Mouse (Mus musculus) heart, embryonic 15.5 days (tissue): ENCODE measurements at regions not wholly inside any gene's neighbourhood (a gene's known extent, or its start where the extent isn't known, plus 50 kb on each side); places are given as distances from the start of the nearest gene placed in this dataset.
A peak's percentile ranks its signal among the peaks of the same experiment; 100 is the strongest.

ENCODE experiments used
- ATAC-seq: fragments of 200-750 bp; cut with Nextera tagmentation; replicated peaks from 2 replicates; pipeline ENCODE4 v1.8.0; 2017; ENCODE audit warnings: low read depth, moderate TSS enrichment; ENCODE audit not compliant: insufficient number of reproducible peaks, insufficient read depth, low FRiP score
- H3K27ac ChIP-seq: fragments of 300-500 bp; sonication (generic); 2 replicates; pipeline ENCODE4 v1.5.1; 2015; ENCODE audit warnings: mild to moderate bottlenecking, inconsistent platforms
- H3K27me3 ChIP-seq: fragments of 300-500 bp; sonication (generic); 2 replicates; pipeline ENCODE4 v1.6.1; 2015; ENCODE audit warnings: inconsistent platforms
- H3K36me3 ChIP-seq: fragments of 300-500 bp; sonication (generic); 2 replicates; pipeline ENCODE4 v1.6.1; 2015; ENCODE audit warnings: mild to moderate bottlenecking, inconsistent platforms
- H3K4me1 ChIP-seq: fragments of 300-500 bp; sonication (generic); replicated peaks from 2 replicates; pipeline ENCODE4 v1.6.1; 2015; ENCODE audit warnings: inconsistent platforms
- H3K4me2 ChIP-seq: fragments of 300-500 bp; sonication (generic); 2 replicates; pipeline ENCODE4 v1.6.1; 2015; ENCODE audit warnings: inconsistent platforms, mild to moderate bottlenecking, moderate library complexity
- H3K4me3 ChIP-seq: fragments of 300-500 bp; sonication (generic); 2 replicates; pipeline ENCODE4 v1.5.1; 2015; ENCODE audit warnings: mild to moderate bottlenecking, inconsistent platforms
- H3K9ac ChIP-seq: fragments of 300-500 bp; sonication (generic); 2 replicates; pipeline ENCODE4 v1.6.1; 2015; ENCODE audit warnings: mild to moderate bottlenecking, inconsistent platforms
- H3K9me3 ChIP-seq: fragments of 300-500 bp; sonication (generic); replicated peaks from 2 replicates; pipeline ENCODE4 v1.6.1; 2016; ENCODE audit warnings: inconsistent platforms
- WGBS: fragments of 180-500 bp; shearing (Covaris S2); methylation state at CpG from one replicate; pipeline ENCODE4 v1.1.7; 2015; ENCODE audit warnings: mixed read lengths; 5-methylcytosine and 5-hydroxymethylcytosine counted together

DNA sequence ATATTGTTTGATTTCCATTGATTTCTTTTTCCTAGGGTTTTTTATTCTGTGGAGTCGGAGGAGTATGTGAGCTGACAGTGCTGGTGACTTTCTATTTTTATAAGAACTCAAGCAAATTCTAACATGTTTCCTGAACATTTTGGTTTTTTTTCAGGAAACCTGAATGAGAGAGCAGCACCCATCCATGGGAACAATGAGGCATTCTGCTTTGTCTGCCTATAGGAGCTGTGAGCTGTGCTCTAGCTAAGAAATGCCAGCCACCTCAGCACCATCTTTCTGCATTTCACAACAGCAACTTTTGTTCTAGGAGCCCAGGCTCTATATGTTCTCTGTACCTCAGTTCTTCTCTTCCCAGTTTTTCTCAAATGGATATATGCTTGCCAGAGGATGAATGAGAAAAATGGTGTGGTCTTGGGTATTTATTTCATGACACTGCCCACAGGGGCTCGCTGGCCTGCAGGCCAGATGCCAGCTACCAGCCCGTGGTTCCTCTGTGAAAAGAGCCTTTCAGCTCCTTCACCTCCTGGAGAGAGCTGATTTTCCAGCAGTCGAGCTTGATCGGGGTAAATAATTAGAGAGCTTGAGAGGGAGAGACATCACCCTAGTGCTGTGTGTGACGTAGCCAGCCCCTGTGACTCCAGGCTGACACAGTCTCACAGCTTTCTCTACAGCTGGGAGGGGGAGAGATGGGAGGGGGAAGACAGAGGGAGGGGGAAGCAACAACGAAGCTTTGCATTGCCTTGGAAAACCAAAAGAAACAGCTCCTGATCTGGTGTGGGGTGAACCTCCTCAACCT is 154.1 kb upstream of the Topaz1 start:
- WGBS, result 21% methylated on average over 7 of the region's 7 CpGs

GRCm38 (mm10) chr9:122595120-122595943 is 151.8 kb upstream of the Topaz1 start:
- Histone ChIP-seq H3K9me3 (no peaks in the 10 kb centered on the region), H3K4me2 (0 out of 2 replicates have a peak overlapping the region, but pooled peaks have one; percentile 27), H3K4me3 (no peak overlapping the region), H3K27ac (no peak overlapping the region), H3K36me3 (no peaks in the 10 kb centered on the region), H3K9ac (no peak overlapping the region), H3K27me3 (peaks cover 59% of the 10 kb centered on the region), H3K4me1 (no peaks in the 10 kb centered on the region)
- 6% methylated on average over 31 of the region's 31 CpGs for WGBS
- ATAC-seq, result no peak

More for the DNA sequence above, 154.1 kb upstream of the Topaz1 start:
- no peak overlapping the region for H3K4me3 ChIP-seq
- no peak for ATAC-seq
- H3K27me3 ChIP-seq, result peaks cover 50% of the 10 kb centered on the region
- no peaks in the 10 kb centered on the region for H3K4me1 ChIP-seq
- H3K36me3 ChIP-seq, result no peaks in the 10 kb centered on the region
- no peak overlapping the region for H3K27ac ChIP-seq
- H3K9ac ChIP-seq, result no peak overlapping the region
- no peaks in the 10 kb centered on the region for H3K9me3 ChIP-seq
- no peak overlapping the region for H3K4me2 ChIP-seq

DNA sequence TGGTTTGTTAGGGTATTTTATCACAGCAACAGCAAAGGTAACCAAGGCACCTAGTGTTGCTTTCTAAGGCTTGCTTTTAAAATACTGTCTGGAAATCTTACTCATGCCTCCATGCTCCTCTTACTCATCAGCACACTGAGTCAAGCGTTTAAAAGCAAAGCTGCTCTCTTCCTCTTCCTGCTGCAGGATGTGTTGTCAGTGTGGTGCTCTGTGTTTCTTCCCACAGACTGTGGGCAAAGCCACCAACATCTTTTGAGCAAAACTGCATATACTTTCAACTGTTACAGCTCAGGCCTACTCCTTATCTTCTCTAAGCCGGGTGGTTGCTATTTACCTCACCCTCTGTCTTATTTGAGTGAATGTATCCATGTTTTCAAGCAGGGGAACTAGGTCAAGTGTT is 144.0 kb upstream of the Topaz1 start:
- no peak overlapping the region for H3K27ac ChIP-seq
- H3K27me3 ChIP-seq, result peaks cover 18% of the 10 kb centered on the region
- H3K4me2 ChIP-seq, result no peak overlapping the region
- H3K9ac ChIP-seq, result no peak overlapping the region
- no peaks in the 10 kb centered on the region for H3K9me3 ChIP-seq
- ATAC-seq, result no peak
- H3K36me3 ChIP-seq, result no peaks in the 10 kb centered on the region
- no peaks in the 10 kb centered on the region for H3K4me1 ChIP-seq
- no peak overlapping the region for H3K4me3 ChIP-seq
- WGBS, result 44% methylated on average over 2 of the region's 2 CpGs

DNA sequence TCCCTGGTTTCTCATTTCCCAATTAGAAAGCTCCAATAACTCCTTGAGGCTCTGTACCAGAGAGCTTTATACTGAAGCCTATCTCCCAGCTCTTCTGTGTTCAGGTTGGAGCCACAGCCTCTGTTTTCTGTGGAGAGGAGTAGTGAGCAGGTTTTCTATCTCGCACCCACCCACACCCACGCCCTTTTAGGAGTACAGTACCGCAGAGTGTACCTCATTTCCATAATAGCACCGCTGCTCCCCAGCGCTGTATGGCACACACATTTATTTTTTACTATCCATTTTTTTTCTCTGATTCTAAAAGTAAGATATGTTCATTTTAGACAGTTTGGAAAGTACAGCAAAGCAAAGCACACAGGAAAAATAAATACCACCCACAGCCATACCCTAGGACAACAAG is 137.5 kb upstream of the Topaz1 start:
- peaks cover 7% of the 10 kb centered on the region; the same call in 1 of the 2 replicates for H3K27me3 ChIP-seq
- H3K36me3 ChIP-seq, result no peaks in the 10 kb centered on the region
- no peak overlapping the region for H3K4me3 ChIP-seq
- H3K9me3 ChIP-seq, result no peaks in the 10 kb centered on the region
- no peaks in the 10 kb centered on the region for H3K4me1 ChIP-seq
- WGBS, result 85% methylated on average over 5 of the region's 5 CpGs
- ATAC-seq, result no peak
- H3K9ac ChIP-seq, result no peak overlapping the region
- H3K4me2 ChIP-seq, result no peak overlapping the region
- H3K27ac ChIP-seq, result no peak overlapping the region

DNA sequence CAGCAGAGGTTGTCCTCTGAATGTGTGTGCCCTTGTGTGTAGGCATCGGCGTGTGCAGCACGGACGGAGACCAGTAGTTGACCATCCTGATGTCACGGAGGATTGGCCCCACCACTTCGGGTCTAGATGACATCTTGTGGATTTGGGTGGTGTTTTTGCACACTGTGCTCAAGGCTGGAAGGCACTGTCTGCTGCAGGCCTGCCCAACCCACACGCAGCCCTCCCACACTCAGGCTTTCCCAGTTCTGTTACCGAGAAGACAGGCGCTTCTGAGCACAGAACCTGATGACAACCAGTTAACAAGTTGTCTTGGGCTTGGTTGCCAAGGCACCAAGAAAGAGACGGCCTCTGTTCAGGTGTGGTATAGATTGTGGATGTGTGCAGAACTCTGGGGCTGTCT is 136.2 kb upstream of the Topaz1 start:
- Histone ChIP-seq H3K27me3 (peaks cover 3% of the 10 kb centered on the region; the same call in 1 of the 2 replicates), H3K4me2 (no peak overlapping the region), H3K4me1 (0 out of 2 replicates have a peak, but pooled peaks cover 2% of the 10 kb centered on the region), H3K9me3 (no peaks in the 10 kb centered on the region), H3K36me3 (no peaks in the 10 kb centered on the region), H3K4me3 (no peak overlapping the region), H3K27ac (no peak overlapping the region), H3K9ac (no peak overlapping the region)
- WGBS, result 81% methylated on average over 10 of the region's 10 CpGs
- no peak for ATAC-seq

- no peaks in the 10 kb centered on the region for H3K36me3 ChIP-seq
- no peak overlapping the region for H3K27ac ChIP-seq
- 0 out of 2 replicates have a peak, but pooled peaks cover 4% of the 10 kb centered on the region for H3K27me3 ChIP-seq
- H3K9ac ChIP-seq, result no peak overlapping the region
- no peak overlapping the region for H3K4me2 ChIP-seq
- 27% methylated on average over 5 of the region's 5 CpGs for WGBS
- H3K4me1 ChIP-seq, result 0 out of 2 replicates have a peak, but pooled peaks cover 8% of the 10 kb centered on the region
- ATAC-seq, result no peak
- H3K4me3 ChIP-seq, result no peak overlapping the region
- H3K9me3 ChIP-seq, result no peaks in the 10 kb centered on the region
Measured at GRCm38 (mm10) chr9:122614579-122615252, 132.4 kb upstream of the Topaz1 start.

DNA sequence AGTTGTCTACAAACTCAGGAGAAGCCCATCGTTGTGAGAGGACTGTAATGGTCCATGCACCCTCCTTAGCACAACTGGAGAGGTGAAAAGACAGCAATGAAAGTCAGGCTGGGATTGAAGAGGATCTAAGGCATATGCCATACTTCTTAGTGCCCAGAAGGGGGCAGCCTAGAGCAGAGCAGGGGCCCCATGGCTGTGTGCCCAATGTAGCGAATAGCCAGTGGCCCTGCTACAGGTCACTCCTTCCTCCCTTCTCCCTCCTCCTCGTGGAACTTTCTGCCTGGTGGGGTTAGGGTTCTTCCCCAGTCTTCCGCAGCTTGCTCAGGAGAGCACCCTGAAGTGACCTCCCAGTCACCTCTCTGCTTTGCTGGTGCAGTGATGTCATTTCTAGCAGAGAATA is 131.8 kb upstream of the Topaz1 start:
- H3K27me3 ChIP-seq, result 0 out of 2 replicates have a peak, but pooled peaks cover 4% of the 10 kb centered on the region
- no peaks in the 10 kb centered on the region for H3K9me3 ChIP-seq
- no peak overlapping the region for H3K4me3 ChIP-seq
- H3K27ac ChIP-seq, result no peak overlapping the region
- no peak for ATAC-seq
- no peaks in the 10 kb centered on the region for H3K36me3 ChIP-seq
- WGBS, result 14% methylated on average over 4 of the region's 4 CpGs
- H3K4me2 ChIP-seq, result no peak overlapping the region
- 0 out of 2 replicates have a peak, but pooled peaks cover 8% of the 10 kb centered on the region for H3K4me1 ChIP-seq
- no peak overlapping the region for H3K9ac ChIP-seq

DNA sequence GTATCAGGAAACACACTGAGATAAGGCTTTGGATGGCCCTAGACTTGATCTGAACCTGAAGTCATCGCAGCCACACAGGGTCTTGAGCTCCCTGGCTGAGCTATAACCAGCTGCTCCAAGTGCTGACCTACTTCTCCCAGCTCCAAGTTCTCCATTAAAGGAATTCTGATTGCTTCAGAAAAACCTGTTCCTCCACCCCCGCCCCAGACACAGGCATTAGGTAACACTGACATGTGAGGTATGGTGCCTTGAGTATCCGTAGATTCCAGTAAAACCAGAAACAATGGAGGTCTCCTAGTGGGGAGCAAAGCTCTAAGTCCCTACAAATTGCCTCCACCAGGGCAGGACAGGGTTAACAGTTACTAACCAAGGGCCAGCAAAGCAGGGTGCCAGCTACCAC is 129.4 kb upstream of the Topaz1 start:
- H3K27me3 ChIP-seq, result 0 out of 2 replicates have a peak, but pooled peaks cover 4% of the 10 kb centered on the region
- no peak overlapping the region for H3K4me3 ChIP-seq
- no peak overlapping the region for H3K4me2 ChIP-seq
- H3K4me1 ChIP-seq, result 0 out of 2 replicates have a peak, but pooled peaks cover 8% of the 10 kb centered on the region
- H3K27ac ChIP-seq, result no peak overlapping the region
- no peak for ATAC-seq
- no peaks in the 10 kb centered on the region for H3K9me3 ChIP-seq
- no peak overlapping the region for H3K9ac ChIP-seq
- H3K36me3 ChIP-seq, result no peaks in the 10 kb centered on the region
- WGBS, result 38% methylated on average over 3 of the region's 3 CpGs

GRCm38 (mm10) chr9:122625081-122625480 is 122.1 kb upstream of the Topaz1 start:
- no peak overlapping the region for H3K4me2 ChIP-seq
- H3K9me3 ChIP-seq, result no peaks in the 10 kb centered on the region
- H3K36me3 ChIP-seq, result no peaks in the 10 kb centered on the region
- H3K27ac ChIP-seq, result no peak overlapping the region
- no peak overlapping the region for H3K9ac ChIP-seq
- H3K4me1 ChIP-seq, result peaks cover 5% of the 10 kb centered on the region; the same call in 1 of the 2 replicates
- H3K4me3 ChIP-seq, result no peak overlapping the region
- no peak for ATAC-seq
- H3K27me3 ChIP-seq, result peaks cover 18% of the 10 kb centered on the region
- 90% methylated on average over 1 of the region's 1 CpGs for WGBS

- WGBS, result 65% methylated on average over 6 of the region's 6 CpGs
- Histone ChIP-seq H3K9me3 (no peaks in the 10 kb centered on the region), H3K4me1 (peaks cover 5% of the 10 kb centered on the region; the same call in 1 of the 2 replicates), H3K9ac (no peak overlapping the region), H3K27ac (no peak overlapping the region), H3K4me2 (no peak overlapping the region), H3K27me3 (peaks cover 30% of the 10 kb centered on the region), H3K36me3 (no peaks in the 10 kb centered on the region), H3K4me3 (no peak overlapping the region)
- ATAC-seq, result no peak
Measured at GRCm38 (mm10) chr9:122626346-122626745, 120.8 kb upstream of the Topaz1 start.
